Mouse (Mus musculus) hindbrain, embryonic 13.5 days (tissue): Measurements from ENCODE around the gene Lrit2. TPM values are rescaled to one million over a fixed set of nuclear protein-coding genes. Genes with fewer than 3 reads are reported as not detected.
A peak's percentile ranks its signal among the peaks of the same experiment; 100 is the strongest.

ENCODE experiments used
- ATAC-seq: fragments of 200-750 bp; cut with Nextera tagmentation; 2 replicates; pipeline ENCODE4 v1.8.0; 2017; ENCODE audit warnings: moderate TSS enrichment; ENCODE audit not compliant: low FRiP score
- H3K27ac ChIP-seq: fragments of 300-500 bp; sonication (generic); 2 replicates; pipeline ENCODE4 v1.5.1; 2015; ENCODE audit warnings: inconsistent platforms, mild to moderate bottlenecking, moderate library complexity
- H3K27me3 ChIP-seq: fragments of 300-500 bp; sonication (generic); 2 replicates; pipeline ENCODE4 v1.6.1; 2015; ENCODE audit warnings: mild to moderate bottlenecking, inconsistent platforms
- H3K36me3 ChIP-seq: fragments of 300-500 bp; sonication (generic); 2 replicates; pipeline ENCODE4 v1.6.1; 2015; ENCODE audit warnings: mild to moderate bottlenecking, inconsistent platforms
- H3K4me1 ChIP-seq: fragments of 300-500 bp; sonication (generic); replicated peaks from 2 replicates; pipeline ENCODE4 v1.6.1; 2015; ENCODE audit warnings: inconsistent platforms
- H3K4me2 ChIP-seq: fragments of 300-500 bp; sonication (generic); 2 replicates; pipeline ENCODE4 v1.6.1; 2015; ENCODE audit warnings: inconsistent platforms, mild to moderate bottlenecking, moderate library complexity
- H3K4me3 ChIP-seq: fragments of 300-500 bp; sonication (generic); 2 replicates; pipeline ENCODE4 v1.5.1; 2015; ENCODE audit warnings: mild to moderate bottlenecking, inconsistent platforms
- H3K9ac ChIP-seq: fragments of 300-500 bp; sonication (generic); 2 replicates; pipeline ENCODE4 v1.6.1; 2015; ENCODE audit warnings: mild to moderate bottlenecking, inconsistent platforms
- H3K9me3 ChIP-seq: fragments of 300-500 bp; sonication (generic); 2 replicates; pipeline ENCODE4 v1.6.1; 2016; ENCODE audit warnings: inconsistent platforms
- WGBS: fragments of 180-500 bp; shearing (Covaris S2); methylation state at CpG from one replicate; pipeline ENCODE4 v1.1.7; 2015; 5-methylcytosine and 5-hydroxymethylcytosine counted together
- polyA plus RNA-seq: library from polyadenylated mRNA; unstranded; fragments of >200 nt; fragmentation: Nextera tagmentation; extraction: Ambion mirVana; gene quantifications from 2 replicates; pipeline ENCODE4 v1.2.1, GENCODE M21; 2015

The Lrit2 gene
- polyA plus RNA-seq, 1 experiment from 2014 or later = not detected

DNA sequence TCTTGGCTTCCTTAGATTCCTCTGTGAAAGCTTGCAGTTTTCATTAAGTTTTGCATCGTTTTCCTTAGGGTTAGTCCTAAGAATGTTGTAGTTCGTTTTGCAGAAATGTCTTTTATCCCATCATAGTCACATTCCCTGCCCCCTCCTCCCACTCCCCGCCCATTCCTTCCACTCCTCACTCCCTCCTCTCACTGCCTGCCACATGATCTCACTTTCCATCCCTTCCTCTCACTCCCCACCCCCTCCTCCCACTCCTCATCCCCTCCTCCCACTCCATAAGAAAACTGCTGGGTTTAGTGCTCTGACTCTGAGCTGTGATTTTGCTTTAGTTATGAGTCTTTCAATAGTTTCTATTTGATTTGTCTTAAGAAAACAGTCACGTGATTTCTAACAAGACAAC, 16.0 kb downstream of the Lrit2 start:
- Histone ChIP-seq H3K36me3 (no peaks in the 10 kb centered on the region), H3K9ac (no peak overlapping the region), H3K4me3 (no peak overlapping the region), H3K27ac (no peak overlapping the region), H3K9me3 (no peaks in the 10 kb centered on the region), H3K27me3 (no peaks in the 10 kb centered on the region), H3K4me2 (no peak overlapping the region), H3K4me1 (no peaks in the 10 kb centered on the region)
- 46% methylated on average over 4 of the region's 4 CpGs for WGBS
- ATAC-seq = no peak

DNA sequence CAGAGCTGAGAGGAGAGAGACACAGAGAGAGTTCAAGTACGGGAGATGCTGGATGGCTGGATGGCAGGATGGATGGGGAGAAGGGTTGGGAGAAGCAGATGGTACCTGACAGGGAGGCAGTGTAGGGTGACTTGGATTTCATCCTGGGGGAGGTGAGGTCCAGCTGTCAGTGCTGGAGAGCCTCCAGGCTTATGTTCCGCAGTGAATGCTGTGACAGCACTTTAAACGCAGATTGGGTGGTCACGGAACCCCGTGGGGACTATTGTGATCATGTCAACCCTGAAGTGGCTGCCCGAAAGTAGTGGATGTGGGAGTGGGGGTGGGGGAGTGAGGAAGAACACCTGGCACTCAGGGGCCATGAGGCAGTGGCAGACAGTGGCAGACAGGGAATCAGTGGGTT, 26.7 kb downstream of the Lrit2 start:
- Histone ChIP-seq H3K27me3 (peaks cover 35% of the 10 kb centered on the region), H3K4me2 (no peak overlapping the region), H3K4me1 (peaks cover 10% of the 10 kb centered on the region), H3K27ac (no peak overlapping the region), H3K4me3 (no peak overlapping the region), H3K36me3 (no peaks in the 10 kb centered on the region), H3K9ac (no peak overlapping the region), H3K9me3 (no peaks in the 10 kb centered on the region)
- WGBS = 56% methylated on average over 6 of the region's 6 CpGs
- ATAC-seq = peak; percentile 18; the same call in 1 of the 2 replicates

GRCm38 (mm10) chr14:37095556-37095955, 27.8 kb downstream of the Lrit2 start:
- no peak overlapping the region for H3K4me2 ChIP-seq
- H3K27me3 ChIP-seq = peaks cover 35% of the 10 kb centered on the region
- no peak for ATAC-seq
- H3K27ac ChIP-seq = no peak overlapping the region
- H3K4me1 ChIP-seq = peaks cover 10% of the 10 kb centered on the region
- no peak overlapping the region for H3K9ac ChIP-seq
- no peak overlapping the region for H3K4me3 ChIP-seq
- WGBS = 84% methylated on average over 4 of the region's 4 CpGs
- H3K9me3 ChIP-seq = no peaks in the 10 kb centered on the region
- no peaks in the 10 kb centered on the region for H3K36me3 ChIP-seq

GRCm38 (mm10) chr14:37097956-37098530, 30.3 kb downstream of the Lrit2 start, which contains the start of gene Cdhr1:
TSS of gene Cdhr1 (minus strand) at chr14:37098347.
- Histone ChIP-seq H3K36me3 (no peaks in the 10 kb centered on the region), H3K9ac (peak within 1 kb of the TSS; percentile 78), H3K4me2 (peak within 1 kb of the TSS; percentile 89), H3K9me3 (no peaks in the 10 kb centered on the region), H3K27ac (no peak within 1 kb of the TSS), H3K4me1 (peaks cover 10% of the 10 kb centered on the region), H3K4me3 (peak within 1 kb of the TSS; percentile 48), H3K27me3 (peaks cover 45% of the 10 kb centered on the region)
- WGBS = 1% methylated on average over 30 of the region's 30 CpGs
- peak; percentile 67 for ATAC-seq

DNA sequence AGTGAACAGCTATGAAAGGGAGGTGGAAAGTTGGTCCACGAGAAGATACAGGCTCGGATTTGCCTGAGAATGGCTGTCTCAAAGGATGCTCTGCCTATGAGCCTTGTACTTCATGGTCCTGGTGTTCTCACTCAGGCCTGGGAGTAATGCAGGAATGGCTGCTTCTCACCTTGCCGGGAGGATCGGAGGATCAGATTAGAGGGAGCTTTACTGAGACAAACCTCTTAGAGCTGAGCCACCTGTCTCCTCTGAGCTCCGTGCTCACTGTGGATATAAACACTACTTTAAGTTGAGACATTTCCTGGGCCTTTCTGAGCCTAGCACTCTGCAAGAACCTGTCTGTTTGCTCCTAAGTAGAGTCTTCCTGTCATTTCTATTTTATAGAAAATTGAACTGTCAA, 33.8 kb downstream of the Lrit2 start:
- no peak for ATAC-seq
- Histone ChIP-seq H3K4me2 (no peak overlapping the region), H3K4me3 (no peak overlapping the region), H3K27ac (no peak overlapping the region), H3K36me3 (no peaks in the 10 kb centered on the region), H3K9me3 (no peaks in the 10 kb centered on the region), H3K4me1 (peaks cover 10% of the 10 kb centered on the region), H3K27me3 (peaks cover 39% of the 10 kb centered on the region), H3K9ac (no peak overlapping the region)
- WGBS = 76% methylated on average over 5 of the region's 5 CpGs

DNA sequence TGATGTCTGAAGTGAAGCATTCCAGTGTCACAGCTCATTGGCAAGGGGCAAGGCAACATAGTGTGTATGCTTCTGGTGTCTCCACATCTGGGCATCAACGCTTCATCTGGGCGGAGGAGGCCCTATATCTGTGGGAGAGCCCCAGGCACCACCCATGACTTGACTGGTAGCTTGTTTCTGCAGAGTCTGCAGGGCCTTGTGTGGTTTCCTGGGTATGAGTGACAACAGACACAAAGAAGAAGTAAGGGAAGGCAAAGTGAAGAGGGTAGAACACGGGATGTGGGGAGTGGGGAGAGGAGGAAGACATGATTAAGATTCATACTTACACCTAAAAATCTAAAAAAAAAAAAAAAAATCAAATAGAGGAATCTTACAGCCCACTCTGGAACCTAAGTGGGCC, 34.8 kb downstream of the Lrit2 start:
- no peak for ATAC-seq

GRCm38 (mm10) chr14:37104747-37105146, 37.0 kb downstream of the Lrit2 start:
- Histone ChIP-seq H3K4me1 (no peaks in the 10 kb centered on the region), H3K27ac (no peak overlapping the region), H3K4me3 (no peak overlapping the region), H3K27me3 (0 out of 2 replicates have a peak, but pooled peaks cover 10% of the 10 kb centered on the region), H3K36me3 (no peaks in the 10 kb centered on the region), H3K9me3 (no peaks in the 10 kb centered on the region), H3K4me2 (no peak overlapping the region), H3K9ac (no peak overlapping the region)
- WGBS = 66% methylated on average over 5 of the region's 5 CpGs
- ATAC-seq = 0 out of 2 replicates have a peak, but pooled peaks have one; percentile 24

More for the DNA sequence above, 34.8 kb downstream of the Lrit2 start:
- no peaks in the 10 kb centered on the region for H3K9me3 ChIP-seq
- no peaks in the 10 kb centered on the region for H3K36me3 ChIP-seq
- H3K27ac ChIP-seq = no peak overlapping the region
- H3K4me2 ChIP-seq = no peak overlapping the region
- H3K9ac ChIP-seq = no peak overlapping the region
- no peak overlapping the region for H3K4me3 ChIP-seq
- H3K4me1 ChIP-seq = peaks cover 10% of the 10 kb centered on the region
- H3K27me3 ChIP-seq = peaks cover 29% of the 10 kb centered on the region
- 78% methylated on average over 3 of the region's 3 CpGs for WGBS

DNA sequence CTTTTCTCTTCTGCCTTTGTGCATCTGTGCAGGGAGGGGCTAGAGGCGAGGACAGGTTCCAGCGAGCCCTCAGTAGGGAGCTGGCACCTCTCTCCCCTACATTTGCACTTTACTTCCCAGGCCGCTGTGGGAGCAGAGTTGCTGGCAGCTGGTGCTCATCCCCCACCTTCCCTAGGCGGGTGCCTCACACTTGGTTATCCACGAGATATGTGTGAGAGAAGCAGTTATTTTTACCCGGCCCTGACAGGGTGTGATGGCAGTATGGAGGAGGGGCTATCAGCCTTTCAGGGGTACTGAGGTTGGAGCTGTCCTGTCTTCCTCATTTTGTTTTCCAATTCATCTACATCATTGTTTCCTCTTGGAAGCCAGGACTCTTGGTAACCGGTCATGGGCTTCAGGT, 38.1 kb downstream of the Lrit2 start:
- WGBS = 41% methylated on average over 7 of the region's 7 CpGs
- Histone ChIP-seq H3K27me3 (0 out of 2 replicates have a peak, but pooled peaks cover 7% of the 10 kb centered on the region), H3K4me3 (no peak overlapping the region), H3K4me2 (no peak overlapping the region), H3K9me3 (no peaks in the 10 kb centered on the region), H3K36me3 (no peaks in the 10 kb centered on the region), H3K9ac (no peak overlapping the region), H3K27ac (no peak overlapping the region), H3K4me1 (no peaks in the 10 kb centered on the region)
- ATAC-seq = no peak

DNA sequence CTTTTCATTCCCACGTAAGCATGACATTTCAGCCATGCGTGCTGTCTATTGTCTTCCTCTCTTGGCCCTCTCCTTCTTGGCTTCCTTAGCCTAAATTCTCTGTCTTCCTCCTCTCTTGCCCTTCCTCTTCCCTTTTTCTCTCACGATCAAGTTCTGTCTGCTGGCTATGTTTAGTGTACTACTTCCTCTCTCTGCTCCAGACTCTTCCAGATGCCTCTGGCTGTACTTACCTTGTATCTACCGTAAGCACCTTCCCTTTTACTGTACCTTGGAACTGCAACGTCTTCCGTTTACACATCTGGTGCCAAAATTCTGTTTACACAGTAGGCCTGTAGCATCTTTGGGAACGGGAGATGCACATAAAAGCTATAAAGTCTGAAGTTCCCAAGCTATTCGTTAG, 41.7 kb downstream of the Lrit2 start:
- no peak overlapping the region for H3K4me3 ChIP-seq
- H3K36me3 ChIP-seq = no peaks in the 10 kb centered on the region
- H3K4me2 ChIP-seq = no peak overlapping the region
- no peaks in the 10 kb centered on the region for H3K9me3 ChIP-seq
- H3K27ac ChIP-seq = no peak overlapping the region
- 90% methylated on average over 8 of the region's 8 CpGs for WGBS
- H3K9ac ChIP-seq = no peak overlapping the region
- ATAC-seq = no peak
- H3K4me1 ChIP-seq = no peaks in the 10 kb centered on the region
- H3K27me3 ChIP-seq = no peaks in the 10 kb centered on the region

- Histone ChIP-seq H3K36me3 (no peaks in the 10 kb centered on the region), H3K27me3 (no peaks in the 10 kb centered on the region), H3K4me2 (no peak overlapping the region), H3K27ac (no peak overlapping the region), H3K9ac (no peak overlapping the region), H3K9me3 (no peaks in the 10 kb centered on the region), H3K4me1 (no peaks in the 10 kb centered on the region), H3K4me3 (no peak overlapping the region)
- WGBS = 73% methylated on average over 9 of the region's 9 CpGs
- ATAC-seq = no peak
These were observed 42.2 kb downstream of the Lrit2 start for GRCm38 (mm10) chr14:37109975-37110374.

DNA sequence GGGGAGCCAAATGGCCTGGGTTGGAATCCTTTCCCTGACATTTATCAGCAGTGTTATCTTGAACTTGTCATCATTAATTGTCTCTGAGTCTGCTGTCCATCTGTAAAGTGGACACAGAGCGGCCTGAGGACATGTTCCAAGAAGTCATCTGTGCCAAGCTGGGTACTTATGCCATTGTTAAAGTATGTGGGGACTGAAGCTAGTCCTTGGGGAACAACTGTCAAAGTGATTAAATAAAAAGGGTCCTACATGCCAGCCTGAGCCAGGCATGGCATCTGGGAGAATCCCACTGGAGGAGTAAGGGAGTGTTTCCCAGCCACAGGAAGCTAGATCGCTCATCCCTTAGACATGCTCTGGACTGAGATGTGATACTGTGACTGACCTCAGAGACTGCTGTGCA, 42.7 kb downstream of the Lrit2 start:
- Histone ChIP-seq H3K36me3 (no peaks in the 10 kb centered on the region), H3K4me1 (no peaks in the 10 kb centered on the region), H3K9me3 (no peaks in the 10 kb centered on the region), H3K4me3 (no peak overlapping the region), H3K27ac (no peak overlapping the region), H3K4me2 (no peak overlapping the region), H3K27me3 (no peaks in the 10 kb centered on the region), H3K9ac (no peak overlapping the region)
- no peak for ATAC-seq
- WGBS = 83% methylated on average over 2 of the region's 2 CpGs

- no peaks in the 10 kb centered on the region for H3K4me1 ChIP-seq
- H3K4me2 ChIP-seq = no peak overlapping the region
- no peaks in the 10 kb centered on the region for H3K9me3 ChIP-seq
- no peak overlapping the region for H3K9ac ChIP-seq
- H3K27ac ChIP-seq = no peak overlapping the region
- ATAC-seq = no peak
- no peak overlapping the region for H3K4me3 ChIP-seq
- no peaks in the 10 kb centered on the region for H3K27me3 ChIP-seq
- H3K36me3 ChIP-seq = no peaks in the 10 kb centered on the region
These were observed 43.6 kb downstream of the Lrit2 start for GRCm38 (mm10) chr14:37111371-37111770.

DNA sequence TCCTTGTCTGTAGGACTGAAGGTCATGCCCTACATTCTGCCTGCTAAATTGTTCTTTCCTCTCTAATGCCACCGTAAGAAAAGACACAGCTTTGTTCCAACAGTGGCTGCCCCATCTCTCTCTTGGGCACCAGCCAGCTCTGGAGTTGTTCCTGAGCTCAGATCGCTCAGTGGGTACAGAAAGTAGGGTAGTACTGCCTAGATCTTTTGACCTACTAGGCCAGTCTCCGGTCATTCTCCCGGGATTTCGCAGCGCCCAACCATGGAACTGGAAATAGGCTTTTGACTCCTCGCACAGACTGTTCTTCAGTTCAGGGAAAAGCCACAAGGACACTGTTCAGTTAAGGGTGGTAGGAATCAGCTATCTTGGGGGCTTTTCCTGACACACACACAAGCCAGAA, 45.2 kb downstream of the Lrit2 start:
- no peak overlapping the region for H3K4me3 ChIP-seq
- WGBS = 93% methylated on average over 7 of the region's 7 CpGs
- no peaks in the 10 kb centered on the region for H3K27me3 ChIP-seq
- no peak for ATAC-seq
- H3K9me3 ChIP-seq = no peaks in the 10 kb centered on the region
- no peak overlapping the region for H3K9ac ChIP-seq
- 0 out of 2 replicates have a peak, but pooled peaks cover 2% of the 10 kb centered on the region for H3K36me3 ChIP-seq
- H3K4me2 ChIP-seq = no peak overlapping the region
- no peaks in the 10 kb centered on the region for H3K4me1 ChIP-seq
- no peak overlapping the region for H3K27ac ChIP-seq
